Mouse (Mus musculus): ENCODE measurements around the gene Rnf41.

Rnf41 gene

DNA sequence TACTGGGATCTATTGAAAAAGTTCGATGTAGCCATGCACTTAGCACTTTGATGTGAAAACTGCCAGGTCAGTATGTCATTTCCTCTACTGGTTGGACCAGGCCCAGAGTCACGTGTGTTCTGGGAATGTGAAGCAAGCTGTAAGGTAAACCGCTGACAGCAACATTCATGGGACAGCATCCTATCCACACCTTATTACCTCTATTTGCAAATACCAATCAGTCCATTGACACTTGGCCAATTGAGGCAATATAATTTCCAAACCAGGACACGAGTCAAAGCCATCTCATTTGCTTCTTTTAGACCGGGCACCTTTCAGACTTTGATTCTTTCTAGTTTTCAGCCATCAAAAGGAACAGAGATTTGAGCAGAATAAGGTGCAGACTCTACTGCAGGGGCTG, 17.6 kb downstream of the Rnf41 start:
- DNase-seq (ENCODE audit: low read depth, low spot score) = no peak

DNA sequence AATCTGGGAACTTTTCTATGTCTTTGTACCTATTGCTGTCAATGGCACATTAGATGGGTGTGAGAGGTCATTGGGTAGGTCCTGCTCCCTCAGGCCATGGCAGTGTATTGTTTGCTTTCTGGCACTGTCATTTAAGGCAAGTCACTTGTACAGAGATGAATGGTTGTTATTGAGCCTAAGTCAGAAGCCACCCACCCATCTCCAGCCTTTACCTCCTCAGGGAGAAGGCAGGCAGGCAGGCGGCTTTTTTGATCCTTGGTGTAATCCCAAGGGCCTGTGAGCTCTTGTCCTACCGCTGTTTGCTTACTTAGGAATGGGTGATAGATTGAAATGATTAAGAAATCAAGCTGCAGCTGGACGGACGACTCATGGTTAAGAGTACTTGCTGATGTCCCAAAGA, 18.0 kb downstream of the Rnf41 start:
- no peak for DNase-seq (ENCODE audit: low read depth, low spot score)

DNA sequence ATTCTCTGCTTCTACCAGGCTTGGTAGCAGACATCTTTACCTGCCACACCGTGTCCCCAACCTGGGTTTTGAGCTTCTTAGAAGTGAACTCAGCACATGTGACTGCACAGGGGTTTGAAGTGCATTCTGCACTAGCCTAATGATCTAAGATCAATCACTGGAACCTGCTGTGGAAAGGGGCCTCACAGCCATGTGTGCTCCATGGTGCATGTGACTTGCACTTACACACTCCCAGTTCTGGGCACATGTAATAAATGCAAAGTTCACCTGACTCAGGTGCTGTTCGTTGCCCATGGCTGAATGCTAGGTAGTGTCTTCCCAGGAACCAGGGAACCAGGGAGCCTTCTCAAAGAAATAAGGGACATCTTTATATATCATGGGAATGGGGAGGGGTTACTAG, 22.0 kb downstream of the Rnf41 start:
- DNase-seq (ENCODE audit: low read depth, low spot score) = no peak

DNA sequence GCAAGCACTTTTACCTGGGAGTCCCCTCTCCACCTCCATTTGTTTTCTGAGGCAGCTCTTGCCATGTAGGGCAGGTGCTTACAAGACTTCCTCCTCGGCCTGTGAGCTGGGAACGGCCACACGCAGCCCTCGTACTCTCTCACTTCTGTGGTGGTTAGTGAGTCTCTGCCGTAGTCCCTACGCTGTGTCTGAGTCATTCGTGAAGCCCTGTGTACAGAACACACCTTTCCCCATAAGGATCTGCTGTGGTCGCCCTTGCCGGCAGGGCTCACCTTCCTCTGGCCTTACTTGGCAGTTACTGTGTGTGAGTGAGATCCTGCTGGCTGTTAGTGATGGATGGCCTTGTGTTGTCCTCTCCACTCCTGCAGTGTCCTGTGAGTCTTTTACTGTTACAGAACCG, 23.2 kb downstream of the Rnf41 start:
- DNase-seq (ENCODE audit: low read depth, low spot score) = no peak

DNA sequence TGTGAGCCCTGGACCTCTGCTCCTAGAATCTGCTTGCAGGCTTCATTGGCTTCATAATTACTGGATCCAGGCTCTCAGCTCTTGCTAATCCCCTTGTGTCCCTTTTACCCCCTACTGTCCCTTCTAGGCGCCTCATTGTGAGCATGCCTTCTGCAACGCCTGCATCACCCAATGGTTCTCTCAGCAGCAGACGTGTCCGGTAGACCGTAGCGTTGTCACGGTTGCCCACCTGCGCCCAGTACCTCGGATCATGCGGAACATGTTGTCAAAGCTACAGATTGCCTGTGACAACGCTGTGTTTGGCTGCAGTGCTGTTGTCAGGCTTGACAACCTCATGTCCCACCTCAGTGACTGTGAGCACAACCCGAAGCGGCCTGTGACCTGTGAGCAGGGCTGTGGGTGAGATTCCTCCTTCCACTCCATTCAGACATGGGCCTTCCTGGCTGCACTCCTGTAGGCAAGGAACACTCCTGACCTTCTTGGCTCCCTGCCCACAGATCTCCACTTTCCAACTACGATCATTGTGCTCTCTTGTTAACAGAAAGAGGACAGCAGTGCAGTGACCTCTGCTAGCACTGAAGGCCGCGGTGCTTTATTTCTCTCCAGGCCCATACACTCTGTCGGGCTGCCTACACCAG, 23.8 kb downstream of the Rnf41 start:
- DNase-seq (ENCODE audit: low read depth, low spot score) = no peak

DNA sequence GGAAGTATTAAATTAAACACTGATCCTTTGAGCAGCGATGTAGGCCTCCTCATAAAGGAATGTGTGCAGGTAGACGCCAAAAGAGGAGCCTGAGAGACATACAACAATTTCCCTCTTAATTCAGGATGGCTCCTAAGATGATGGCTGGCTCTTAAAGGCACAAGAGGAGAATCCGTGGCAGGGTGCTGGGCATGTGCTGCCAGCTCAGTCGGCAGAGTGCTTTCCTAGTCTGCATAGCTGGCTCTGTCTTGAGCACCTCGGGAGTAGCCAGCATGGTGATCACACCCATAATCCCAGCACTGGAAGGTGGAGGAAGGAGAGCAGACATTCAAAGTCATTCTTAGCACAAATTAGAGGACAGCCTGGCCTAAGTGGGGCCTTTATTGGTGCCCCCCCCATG, 24.4 kb downstream of the Rnf41 start:
- no peak for DNase-seq (ENCODE audit: low read depth, low spot score)

DNA sequence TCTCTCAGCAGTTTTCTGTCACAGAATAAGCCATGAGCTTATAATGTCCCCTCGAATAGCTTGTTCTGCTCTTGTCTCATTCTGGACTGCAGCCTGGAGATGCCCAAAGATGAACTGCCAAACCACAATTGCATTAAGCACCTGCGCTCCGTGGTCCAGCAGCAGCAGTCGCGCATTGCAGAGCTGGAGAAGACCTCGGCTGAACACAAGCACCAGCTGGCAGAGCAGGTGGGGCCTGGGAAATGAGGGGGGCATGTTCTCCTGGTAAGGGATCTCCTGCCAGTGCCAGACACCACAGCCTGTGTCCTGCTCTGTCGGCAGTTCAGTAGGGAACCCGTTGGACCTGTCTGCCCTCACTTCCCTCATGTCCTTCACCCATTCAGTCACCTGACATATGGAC, 24.9 kb downstream of the Rnf41 start:
- no peak for DNase-seq (ENCODE audit: low read depth, low spot score)

DNA sequence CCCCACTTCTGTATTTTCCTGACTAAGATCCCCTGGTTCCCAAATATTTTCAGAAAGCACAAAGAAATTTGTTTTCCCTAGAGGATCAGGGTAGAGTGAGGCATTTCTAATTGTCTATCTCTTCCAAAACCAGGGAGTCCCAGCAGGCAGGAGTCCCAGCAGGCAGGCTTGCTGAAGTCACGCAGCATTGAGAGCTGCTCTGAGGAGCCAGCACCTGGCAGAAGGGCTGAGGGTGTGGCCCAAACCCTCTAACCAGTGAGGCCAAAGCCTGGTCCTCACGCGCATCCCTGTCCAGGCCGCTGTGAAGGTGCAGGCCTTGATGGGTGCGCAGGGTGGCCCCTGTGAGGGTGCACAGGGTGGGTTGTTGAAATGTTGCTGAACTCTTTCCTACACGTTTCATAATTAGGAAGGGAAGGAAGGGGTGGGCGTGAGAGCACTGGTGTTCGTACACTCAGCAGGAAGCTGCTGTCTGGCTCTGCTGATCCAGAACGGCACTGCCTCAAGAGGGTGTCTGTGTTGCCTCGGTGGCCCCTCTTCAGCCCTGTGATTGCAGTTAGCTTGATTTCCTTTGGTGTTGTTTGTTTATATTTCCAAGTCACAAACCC, 27.3 kb downstream of the Rnf41 start:
- DNase-seq (ENCODE audit: low read depth, low spot score) = no peak

DNA sequence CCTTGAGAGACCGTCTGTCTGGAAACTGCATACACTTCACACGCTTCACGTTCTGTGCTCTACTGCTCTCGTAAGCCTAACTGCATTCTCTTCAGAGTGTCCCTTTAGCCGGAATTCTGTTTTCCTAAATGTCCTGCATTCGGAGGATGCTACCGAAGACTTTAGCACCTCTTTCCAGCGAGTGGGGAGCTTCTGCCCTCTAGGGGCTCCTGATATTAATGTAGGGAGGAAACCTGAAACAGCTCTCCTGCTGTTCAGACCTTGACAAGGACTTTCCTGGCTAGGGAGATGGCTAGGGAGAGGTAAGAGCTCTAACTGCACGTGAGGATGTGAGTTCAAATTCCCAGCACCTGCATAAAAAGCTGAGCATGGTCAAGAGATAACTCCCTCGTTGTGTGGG, 28.9 kb downstream of the Rnf41 start:
- no peak for DNase-seq (ENCODE audit: low read depth, low spot score)

DNA sequence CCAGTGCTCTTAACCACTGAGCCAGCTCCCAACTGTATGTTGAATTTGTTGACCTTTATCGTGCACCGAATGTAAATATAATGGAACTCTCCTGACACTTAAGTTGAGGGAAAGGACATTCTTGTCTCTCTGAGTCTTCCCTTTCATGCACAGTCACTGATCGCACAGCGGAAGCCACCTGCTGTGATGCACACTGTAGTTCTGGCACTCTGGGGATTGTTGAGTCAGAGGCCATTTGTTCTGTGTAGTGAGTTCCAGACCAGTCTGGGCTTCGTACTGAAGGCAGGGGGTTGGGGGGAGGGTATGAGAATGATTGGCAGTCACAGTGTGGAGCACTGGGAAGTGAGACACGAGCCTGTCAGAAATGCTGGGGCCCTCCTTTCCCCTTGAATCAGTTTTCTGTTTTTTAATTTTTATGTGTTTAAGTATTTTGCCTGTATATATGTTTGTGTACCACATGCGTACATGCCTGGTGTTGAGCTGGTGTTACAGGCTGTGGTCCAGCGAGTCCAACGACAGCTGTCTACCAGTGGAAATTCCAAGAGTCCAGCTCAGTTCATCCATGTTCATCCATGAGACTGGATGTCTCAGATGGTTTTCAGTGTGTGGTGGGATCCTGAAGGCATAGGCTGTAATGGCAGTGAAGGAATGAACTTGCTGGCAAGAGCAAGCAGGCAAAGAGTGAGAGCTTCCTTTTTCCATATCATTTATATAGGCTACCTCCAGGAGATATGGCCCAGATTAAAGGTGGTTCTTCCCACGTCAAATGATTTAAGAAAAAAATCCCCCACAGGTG, 30.1 kb downstream of the Rnf41 start:
- DNase-seq (ENCODE audit: low read depth, low spot score) = no peak

DNA sequence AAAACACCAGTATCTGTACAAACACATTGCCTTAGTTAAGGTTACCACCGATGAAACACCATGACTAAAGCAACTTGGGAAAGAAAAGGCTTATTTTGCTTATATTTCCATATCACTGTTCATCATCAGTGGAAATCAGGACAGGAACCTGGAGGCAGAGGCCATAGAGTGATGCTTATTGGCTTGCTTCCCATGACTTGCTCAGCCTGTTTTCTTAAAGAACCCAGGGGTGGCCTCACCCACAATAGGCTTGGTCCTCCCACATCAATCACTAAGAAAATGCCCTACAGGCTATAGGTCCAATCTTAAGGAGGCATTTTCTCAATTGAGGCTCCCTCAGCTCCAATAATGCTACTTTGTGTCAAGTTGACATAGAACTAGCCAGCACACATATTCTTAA, 31.3 kb downstream of the Rnf41 start:
- DNase-seq (ENCODE audit: low read depth, low spot score) = no peak

DNA sequence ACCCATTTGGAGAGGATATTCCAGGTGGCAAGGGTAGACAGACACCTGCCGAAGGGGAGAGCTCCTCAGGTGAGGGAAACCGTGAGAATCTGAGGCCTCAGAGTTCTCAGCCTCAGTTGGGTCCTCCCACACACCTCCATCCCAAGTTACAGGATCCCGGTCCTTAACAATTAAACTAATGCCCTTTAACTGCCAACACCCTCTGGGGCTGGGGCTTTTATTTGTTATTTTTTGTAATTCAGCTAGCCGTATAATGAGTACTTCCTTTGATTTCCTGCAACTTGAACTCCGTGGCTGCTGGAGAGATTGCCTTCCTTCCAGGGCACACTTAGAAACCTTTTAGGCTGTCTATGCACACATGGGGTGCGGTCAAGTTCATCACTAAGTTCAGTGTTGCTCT, 32.9 kb downstream of the Rnf41 start:
- no peak for DNase-seq (ENCODE audit: low read depth, low spot score)

DNA sequence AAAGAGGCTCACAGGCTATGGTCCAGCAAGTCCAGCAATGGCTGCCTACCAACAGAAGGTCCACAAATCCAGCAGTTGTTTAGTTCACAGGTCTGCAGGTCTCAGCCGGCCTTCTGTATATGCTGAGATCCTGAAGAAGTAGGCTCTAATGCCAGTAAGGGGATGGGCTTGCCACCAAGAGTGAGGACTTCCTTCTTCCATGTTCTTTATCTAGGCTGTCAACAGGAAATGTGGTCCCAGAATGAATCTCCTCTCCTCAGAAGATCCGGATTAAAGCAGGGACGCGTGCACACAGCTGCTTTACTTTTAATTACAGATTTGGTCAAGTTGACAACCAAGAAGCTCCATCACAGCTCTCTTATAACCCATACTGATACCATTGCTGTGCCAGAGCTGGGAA, 34.0 kb downstream of the Rnf41 start:
- no peak for DNase-seq (ENCODE audit: low read depth, low spot score)

DNA sequence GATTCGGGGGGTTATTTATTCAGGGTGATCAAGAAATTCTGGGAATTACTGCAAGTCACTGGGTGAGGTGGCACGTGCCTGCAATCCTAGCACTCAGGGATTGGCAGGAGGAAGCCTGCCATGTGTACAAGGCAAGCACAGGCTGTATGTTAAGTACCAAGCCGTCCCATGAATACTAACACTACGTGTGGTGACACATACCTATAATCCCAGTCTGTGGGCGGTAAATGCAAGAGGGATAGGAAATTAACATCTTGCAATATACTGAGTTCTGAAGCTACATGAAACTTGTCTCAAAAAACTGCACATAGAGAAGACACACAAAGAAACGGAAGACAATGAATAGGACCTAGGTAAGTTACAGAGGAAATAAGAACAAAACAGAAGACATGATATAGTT, 39.6 kb downstream of the Rnf41 start:
- DNase-seq (ENCODE audit: low read depth, low spot score) = no peak

DNA sequence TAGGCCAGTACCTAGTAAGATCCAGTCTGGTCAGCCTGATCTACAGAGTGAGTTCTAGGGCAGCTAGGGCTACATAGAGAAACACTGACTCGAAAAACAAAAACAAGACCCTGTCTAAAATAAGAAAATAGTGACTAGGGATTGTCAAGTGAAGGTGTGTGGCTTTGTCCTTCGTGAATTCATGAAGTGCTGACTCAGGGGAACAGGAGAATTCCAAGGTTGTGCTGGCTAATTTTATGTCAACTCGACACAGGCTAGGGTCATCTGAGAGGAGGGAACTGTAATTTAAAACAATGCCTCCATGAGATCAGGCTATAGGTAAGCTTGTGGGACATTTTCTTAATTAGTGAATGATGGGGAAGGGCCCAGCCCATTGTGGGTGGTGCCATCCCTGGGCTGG, 43.0 kb downstream of the Rnf41 start:
- no peak for DNase-seq (ENCODE audit: low read depth, low spot score)

DNA sequence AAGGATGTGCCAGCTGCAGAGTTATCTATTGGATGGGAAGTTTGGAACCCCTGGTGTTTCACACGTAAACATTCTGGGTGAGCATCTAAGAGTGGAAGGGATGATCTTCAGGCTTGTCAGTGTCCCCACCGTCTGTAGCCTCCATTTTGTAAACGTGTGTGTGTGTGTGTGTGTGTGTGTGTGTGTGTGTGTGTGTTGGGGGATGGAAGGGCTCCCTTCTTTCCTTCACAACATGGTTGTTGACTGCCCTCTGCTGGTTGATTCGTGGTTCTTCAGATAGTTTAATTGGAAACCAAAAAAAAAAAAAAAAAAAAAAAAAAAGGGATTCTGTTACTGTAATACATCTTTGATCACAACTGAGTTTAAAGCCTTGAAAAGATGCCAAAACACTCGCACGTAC, 43.8 kb downstream of the Rnf41 start:
- peak; percentile 88 for DNase-seq (ENCODE audit: low read depth, low spot score)

DNA sequence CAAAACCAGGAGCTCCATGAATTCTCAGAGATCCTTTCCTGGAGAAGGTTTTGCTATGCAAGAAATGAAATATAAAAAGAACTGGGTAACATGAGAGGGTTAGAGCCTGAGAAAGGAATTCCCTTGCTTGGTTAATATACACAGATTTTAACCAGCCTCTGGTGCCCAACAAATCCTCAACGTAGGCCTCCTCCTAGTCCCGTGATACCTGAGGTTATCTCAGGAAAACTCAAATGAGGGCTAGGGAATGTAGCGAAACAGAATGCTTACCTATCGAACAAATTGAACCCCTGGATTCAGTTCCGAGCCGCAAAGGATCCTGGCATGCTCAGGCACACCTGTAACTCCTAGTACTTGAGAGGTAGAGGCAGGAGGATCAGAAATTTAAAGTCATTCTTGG, 46.2 kb downstream of the Rnf41 start:
- DNase-seq (ENCODE audit: low read depth, low spot score) = no peak

DNA sequence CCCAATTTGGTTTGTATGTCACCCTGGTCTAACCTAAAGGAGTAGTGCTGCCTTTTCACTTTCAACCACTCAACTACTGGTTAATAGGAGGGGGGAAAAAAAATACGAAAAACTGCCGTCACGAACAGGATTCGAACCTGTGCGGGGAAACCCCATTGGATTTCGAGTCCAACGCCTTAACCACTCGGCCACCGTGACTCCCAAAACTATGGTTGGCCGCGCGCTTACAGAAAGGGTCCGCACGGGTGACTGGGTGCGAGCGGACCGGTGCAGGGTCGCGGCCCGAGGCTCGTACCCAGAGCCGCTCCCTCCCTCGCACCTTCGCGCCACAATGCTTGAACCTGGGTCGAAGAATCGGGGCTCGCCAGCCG, 46.9 kb downstream of the Rnf41 start:
- DNase-seq (ENCODE audit: low read depth, low spot score) = peak; percentile 56

DNA sequence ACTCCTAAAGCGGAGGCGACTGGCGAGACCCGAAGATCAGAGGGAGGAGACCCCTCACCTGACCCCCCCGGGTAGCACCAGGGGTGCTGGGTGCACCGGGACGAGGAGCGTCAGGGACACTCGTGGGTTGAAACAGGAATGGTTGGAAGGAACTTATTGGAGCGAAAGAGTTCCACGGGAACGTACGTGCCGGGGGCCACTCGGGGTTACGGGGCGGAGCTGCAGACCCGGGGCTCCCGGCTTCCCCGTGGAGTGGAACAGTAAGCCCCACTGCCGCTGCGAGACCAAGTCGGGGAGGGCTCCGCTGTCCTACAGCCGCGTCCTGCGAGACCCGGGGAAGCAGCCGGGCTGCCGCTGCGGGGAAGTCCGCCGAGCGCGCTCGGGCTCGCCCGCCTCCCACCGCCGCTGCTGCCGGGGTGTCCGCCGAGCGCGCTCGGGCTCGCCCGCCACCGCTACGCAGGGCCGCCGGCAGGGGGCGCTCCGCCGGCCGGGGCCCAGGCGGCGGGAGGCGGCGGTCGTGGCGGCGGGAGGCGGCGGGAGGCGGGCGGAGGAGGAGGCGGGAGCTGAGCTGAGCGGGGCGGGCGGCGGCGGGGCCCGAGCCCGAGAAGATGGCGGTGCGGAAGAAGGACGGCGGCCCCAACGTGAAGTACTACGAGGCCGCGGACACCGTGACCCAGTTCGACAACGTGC, 47.4 kb downstream of the Rnf41 start, which contains the start of gene Smarcc2:
TSS of gene Smarcc2 (plus strand) at position 530 of the 690 bp plus-strand sequence.
- no peak for DNase-seq (ENCODE audit: low read depth, low spot score)

DNA sequence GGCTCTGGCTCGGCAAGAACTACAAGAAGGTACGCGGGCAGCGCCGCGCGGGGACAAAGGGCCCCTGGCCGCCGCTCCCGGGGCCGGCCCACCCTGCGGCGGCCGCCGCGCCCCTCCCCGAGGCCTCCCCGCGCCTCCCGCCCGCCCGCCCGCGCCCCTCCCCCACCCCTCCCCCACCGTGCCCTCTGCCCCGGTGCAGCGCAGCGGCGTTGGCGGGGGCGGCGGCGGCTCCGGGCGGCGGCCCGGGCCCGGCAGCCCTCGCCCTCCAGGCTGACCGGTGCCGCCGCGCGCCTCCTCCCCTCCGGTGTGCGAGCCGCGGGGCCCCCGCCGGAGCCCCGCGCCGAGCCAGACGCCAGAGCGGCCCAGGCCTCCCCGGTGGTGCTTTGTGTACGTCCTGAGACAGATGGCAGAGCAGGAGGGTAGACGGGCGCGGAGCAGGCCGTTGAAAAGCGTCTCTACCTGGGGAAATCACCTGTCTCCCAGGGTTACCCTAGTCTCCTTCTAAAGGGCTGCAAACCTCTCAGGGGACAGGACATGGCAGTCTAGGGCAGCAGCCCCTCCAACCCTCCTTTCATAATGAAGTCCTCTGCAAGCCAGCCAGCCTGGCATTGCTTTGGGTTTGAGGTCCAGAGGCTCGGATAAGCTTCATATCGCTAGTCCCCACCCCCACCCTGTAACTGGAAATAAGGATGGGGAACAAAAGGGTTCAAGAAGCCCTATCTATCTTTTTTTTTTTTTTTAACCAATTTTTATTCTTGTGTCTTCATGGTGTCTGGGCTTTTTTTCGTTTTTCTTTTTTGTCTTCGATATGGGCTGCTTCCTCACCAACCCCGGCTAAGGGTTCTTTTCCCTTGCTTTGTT, 48.2 kb downstream of the Rnf41 start:
- no peak for DNase-seq (ENCODE audit: low read depth, low spot score)

DNA sequence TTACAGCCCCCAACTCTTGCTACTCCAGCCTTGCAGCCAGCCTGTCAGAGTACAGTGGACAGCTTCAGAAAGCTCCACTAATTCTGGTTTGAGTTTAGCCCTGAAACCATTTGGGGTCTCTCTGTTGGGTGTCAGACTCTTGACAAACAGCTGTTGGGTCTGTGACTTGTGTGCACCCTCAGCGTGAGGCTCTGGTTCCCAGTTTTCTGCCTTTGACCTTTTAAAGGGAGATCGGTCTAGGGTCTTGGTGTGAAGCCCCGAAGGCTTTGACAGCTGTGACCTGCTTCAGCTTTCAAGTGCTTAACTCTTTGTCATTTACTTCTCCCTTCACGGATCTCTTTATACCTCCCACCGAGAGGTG, 48.8 kb downstream of the Rnf41 start:
- DNase-seq (ENCODE audit: low read depth, low spot score) = no peak

DNA sequence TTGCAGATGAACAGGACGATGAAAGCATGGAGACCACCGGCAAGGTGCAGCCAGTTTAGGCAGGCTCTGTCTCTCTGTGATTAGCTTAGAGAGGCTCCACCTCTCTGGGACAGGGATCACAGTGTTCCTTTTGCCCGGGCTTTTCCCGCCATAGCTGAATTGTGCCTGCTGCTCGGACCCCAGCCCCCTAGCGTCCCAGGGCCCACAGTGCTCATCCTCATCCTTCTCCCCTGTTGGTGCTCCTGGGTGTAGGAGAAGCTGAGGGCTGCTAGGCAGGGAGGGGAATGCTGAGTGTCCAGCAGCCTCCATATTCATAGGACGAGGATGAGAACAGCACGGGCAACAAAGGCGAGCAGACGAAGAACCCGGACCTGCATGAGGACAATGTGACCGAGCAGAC, 62.9 kb downstream of the Rnf41 start:
- no peak for DNase-seq (ENCODE audit: low read depth, low spot score)
